ENCODE assay signal across 8 mouse cellular contexts in genomic region chr11:54113352-54113751, GRCm38 (mm10). TPM values are rescaled to one million over a fixed set of nuclear protein-coding genes. Genes with fewer than 3 reads are reported as not detected.
DNase-seq lines count a peak whose midpoint lies in the region; ATAC-seq and TF ChIP-seq lines count a peak whose summit lies in the region.

No protein-coding gene starts in this region.

- H3K9me3 ChIP-seq in kidney, embryonic 15.5 days (replicated peaks), result no peaks in the 10 kb centered on the region
- no peaks in the 10 kb centered on the region for H3K9me3 ChIP-seq in hindbrain, embryonic 11.5 days (ENCODE audit: control insufficient read depth, low read length)
- no peaks in the 10 kb centered on the region for H3K9me3 ChIP-seq in midbrain, embryonic 11.5 days (ENCODE audit: control insufficient read depth, low read length)

- 26% methylated on average over 4 of the region's 4 CpGs for WGBS in kidney, embryonic 15.5 days
- WGBS in hindbrain, embryonic 11.5 days, result 57% methylated on average over 4 of the region's 4 CpGs
- WGBS in midbrain, embryonic 11.5 days, result 57% methylated on average over 4 of the region's 4 CpGs

- no peaks in the 10 kb centered on the region for H3K27me3 ChIP-seq in kidney, embryonic 15.5 days
- no peaks in the 10 kb centered on the region for H3K27me3 ChIP-seq in hindbrain, embryonic 11.5 days (ENCODE audit: control insufficient read depth, insufficient read depth, low read length)
- H3K27me3 ChIP-seq in midbrain, embryonic 11.5 days (ENCODE audit: control insufficient read depth, insufficient read depth, low read length), result no peaks in the 10 kb centered on the region

- ATAC-seq in kidney, embryonic 15.5 days (replicated peaks; ENCODE audit: low FRiP score), result no peak
- no peak for ATAC-seq in hindbrain, embryonic 11.5 days (ENCODE audit: low FRiP score)
- ATAC-seq in midbrain, embryonic 11.5 days (ENCODE audit: low FRiP score), result peak; percentile 15

- no peak for TF ChIP-seq POLR2A in cortical plate, adult 2 months (IDR thresholded peaks at IDR 0.05; ENCODE audit: extremely low read depth, insufficient read depth, low read length)

- H3K4me2 ChIP-seq in kidney, embryonic 15.5 days, result peak overlapping the region; percentile 52
- 0 out of 2 replicates have a peak overlapping the region, but pooled peaks have one; percentile 1 for H3K4me2 ChIP-seq in hindbrain, embryonic 11.5 days (replicated peaks; ENCODE audit: low read depth, low read length)
- H3K4me2 ChIP-seq in midbrain, embryonic 11.5 days, result peak overlapping the region; percentile 24; the same call in 1 of the 2 replicates

- H3K9ac ChIP-seq in kidney, embryonic 15.5 days, result 0 out of 2 replicates have a peak overlapping the region, but pooled peaks have one; percentile 6
- H3K9ac ChIP-seq in hindbrain, embryonic 11.5 days (ENCODE audit: low read depth, low read length), result 0 out of 2 replicates have a peak overlapping the region, but pooled peaks have one; percentile 34
- H3K9ac ChIP-seq in midbrain, embryonic 11.5 days (ENCODE audit: low read length), result peak overlapping the region; percentile 35

- TF ChIP-seq CTCF in cortical plate, adult 2 months (IDR thresholded peaks at IDR 0.05; ENCODE audit: extremely low read depth, insufficient read depth, low read length), result no peak

- no peak for DNase-seq in kidney, postnatal 36 days
- no peak for DNase-seq in hindbrain, embryonic 11.5 days (ENCODE audit: low spot score)
- peak; percentile 86 for DNase-seq in midbrain, embryonic 11.5 days (ENCODE audit: low spot score, missing footprints)
- no peak for DNase-seq in natural killer cell, adult 2 months (ENCODE audit: low spot score in 2 of 2)
- no peak for DNase-seq in right cerebral cortex, postnatal 4 days
- DNase-seq in testis, postnatal 14 days (ENCODE audit: low spot score), result no peak

- H3K4me1 ChIP-seq in kidney, embryonic 15.5 days, result peaks cover 45% of the 10 kb centered on the region
- H3K4me1 ChIP-seq in cortical plate, adult 2 months (ENCODE audit: control insufficient read depth, insufficient read depth, low read length), result peaks cover 5% of the 10 kb centered on the region
- no peaks in the 10 kb centered on the region for H3K4me1 ChIP-seq in hindbrain, embryonic 11.5 days (replicated peaks; ENCODE audit: control insufficient read depth, insufficient read depth, low read length)
- H3K4me1 ChIP-seq in midbrain, embryonic 11.5 days (ENCODE audit: control insufficient read depth, insufficient read depth, low read length), result peaks cover 13% of the 10 kb centered on the region

- H3K4me3 ChIP-seq in kidney, embryonic 15.5 days (replicated peaks), result peak overlapping the region; percentile 17
- no peak overlapping the region for H3K4me3 ChIP-seq in cortical plate, adult 2 months (ENCODE audit: insufficient read depth, low read length)
- H3K4me3 ChIP-seq in hindbrain, embryonic 11.5 days (ENCODE audit: low read depth, low read length), result no peak overlapping the region
- no peak overlapping the region for H3K4me3 ChIP-seq in midbrain, embryonic 11.5 days (ENCODE audit: low read depth, low read length)

- peak overlapping the region; percentile 87 for H3K27ac ChIP-seq in kidney, embryonic 15.5 days
- H3K27ac ChIP-seq in cortical plate, adult 2 months (ENCODE audit: insufficient read depth, low read length), result peak overlapping the region; percentile 16
- peak overlapping the region; percentile 32 for H3K27ac ChIP-seq in hindbrain, embryonic 11.5 days (ENCODE audit: low read depth, low read length)
- peak overlapping the region; percentile 28; the same call in 1 of the 2 replicates for H3K27ac ChIP-seq in midbrain, embryonic 11.5 days (ENCODE audit: low read depth, low read length)

- H3K36me3 ChIP-seq in kidney, embryonic 15.5 days, result peaks cover 12% of the 10 kb centered on the region; the same call in 1 of the 2 replicates
- H3K36me3 ChIP-seq in hindbrain, embryonic 11.5 days (ENCODE audit: control insufficient read depth, insufficient read depth, low read length), result no peaks in the 10 kb centered on the region
- H3K36me3 ChIP-seq in midbrain, embryonic 11.5 days (ENCODE audit: control insufficient read depth, insufficient read depth, low read length), result no peaks in the 10 kb centered on the region

RNA-seq across cellular contexts. Expression of gene P4ha2, which starts 13.5 kb away (rescaled TPM):
- polyA plus RNA-seq in kidney, embryonic 15.5 days (2015; fragmentation: Nextera tagmentation; extraction: Ambion mirVana), result 36.6 and 44.5 TPM in 2 replicates
- polyA plus RNA-seq in cortical plate, adult 2 months (2012; rRNA removed), result 16.2 and 17.2 TPM in 2 replicates
- polyA plus RNA-seq in hindbrain, embryonic 11.5 days (2014; fragmentation: Nextera tagmentation; extraction: Ambion mirVana), result 18.2 and 20.3 TPM in 2 replicates
- 18.6 and 20.5 TPM in 2 replicates for polyA plus RNA-seq in midbrain, embryonic 11.5 days (2014; fragmentation: Nextera tagmentation; extraction: Ambion mirVana)

RNA-seq across cellular contexts. Expression of gene Pdlim4, which starts 44.5 kb away (rescaled TPM):
- polyA plus RNA-seq in kidney, embryonic 15.5 days (2015; fragmentation: Nextera tagmentation; extraction: Ambion mirVana), result 47.1 and 53.2 TPM in 2 replicates
- polyA plus RNA-seq in cortical plate, adult 2 months (2012; rRNA removed), result 21.2 and 22.1 TPM in 2 replicates
- polyA plus RNA-seq in hindbrain, embryonic 11.5 days (2014; fragmentation: Nextera tagmentation; extraction: Ambion mirVana), result 46.4 and 49.3 TPM in 2 replicates
- polyA plus RNA-seq in midbrain, embryonic 11.5 days (2014; fragmentation: Nextera tagmentation; extraction: Ambion mirVana), result 36.1 and 38.4 TPM in 2 replicates

Comparison
In these comparisons a context has a peak if more than half of its experiments do, and no peak if none do; other contexts are left out.
1. H3K27ac ChIP-seq: peak in every context shown above with its lines; median percentile 87 in kidney, embryonic 15.5 days; 32 in hindbrain, embryonic 11.5 days; 28 in midbrain, embryonic 11.5 days; 16 in cortical plate, adult 2 months.
2. H3K4me2 ChIP-seq: peak in every context shown above with its lines; median percentile 52 in kidney, embryonic 15.5 days; 24 in midbrain, embryonic 11.5 days; 1 in hindbrain, embryonic 11.5 days.